Mouse (Mus musculus) left cerebral cortex, postnatal 36 days (tissue): ENCODE measurements around the gene Enthd1. TPM values are rescaled to one million over a fixed set of nuclear protein-coding genes. Genes with fewer than 3 reads are reported as not detected.
"Not testable (repeated sequence)": the region's sequence is repeated elsewhere in the genome, so short reads cannot be mapped to it uniquely, and the experiment has no call there.

Source experiments
- DNase-seq, 2 experiments: peaks; one replicate each; pipeline ENCODE4 v3.0.0; 2021 to 2022; ENCODE audit warnings: low spot score in 2 of 2, mixed read lengths in 1 of 2
- intact Hi-C: fragments of 180-260 bp; cut with DNase I; formaldehyde crosslinking; loops from one replicate; pipeline ENCODE4 v1.15.1; 2025
- total RNA-seq, 2 experiments: library from RNA; stranded (reverse); gene quantifications; 2 replicates each; pipeline ENCODE4 v1.2.3; 2021

The Enthd1 gene
- total RNA-seq, 2 experiments from 2014 or later = not detected

DNA sequence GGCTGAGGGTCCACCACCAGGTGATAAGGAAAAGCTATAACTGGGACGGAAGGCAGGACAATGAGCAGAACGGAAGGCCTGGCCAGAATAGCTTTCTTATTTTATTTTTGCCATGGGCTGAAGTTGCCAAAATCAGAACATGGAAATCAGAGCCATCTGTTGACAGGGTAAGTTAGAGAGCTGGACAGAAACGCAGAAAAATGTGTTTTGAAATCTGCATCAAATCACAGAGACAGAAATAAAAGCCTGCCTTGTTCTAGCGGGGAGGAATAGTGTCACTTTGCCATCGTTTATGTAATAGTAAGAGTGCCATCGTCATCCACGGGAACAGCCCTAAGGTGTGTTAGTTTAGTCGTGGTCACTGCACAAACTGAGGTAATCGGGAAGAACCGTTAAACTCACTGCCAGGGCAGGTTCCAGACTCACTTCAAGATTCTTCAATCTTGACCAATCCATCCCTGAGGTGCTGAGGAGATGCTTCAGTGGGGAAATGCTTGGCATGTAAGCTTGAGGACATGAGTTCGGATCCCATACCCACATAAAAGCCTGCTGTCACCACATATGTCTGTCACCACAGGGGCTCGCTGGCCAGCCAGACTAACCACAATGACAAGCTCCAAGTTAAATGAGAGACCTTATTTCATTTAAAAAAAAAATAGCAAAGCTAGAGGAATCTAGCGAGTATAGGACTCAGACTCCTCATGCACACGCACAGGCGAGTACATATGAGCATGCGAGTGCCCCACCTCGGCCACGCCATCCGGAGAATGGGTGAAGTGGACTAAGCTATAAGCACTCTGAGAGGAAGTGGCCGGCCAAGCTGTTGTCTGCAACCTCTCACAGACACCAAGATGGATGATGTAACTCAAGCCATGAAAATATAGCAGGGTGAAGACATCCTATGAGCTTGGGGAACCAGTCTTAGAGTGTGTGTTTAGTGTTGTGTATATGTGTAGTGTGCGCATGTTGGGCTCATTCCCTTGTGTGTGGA is 63.6 kb downstream of the Enthd1 start:
- no peak for DNase-seq

DNA sequence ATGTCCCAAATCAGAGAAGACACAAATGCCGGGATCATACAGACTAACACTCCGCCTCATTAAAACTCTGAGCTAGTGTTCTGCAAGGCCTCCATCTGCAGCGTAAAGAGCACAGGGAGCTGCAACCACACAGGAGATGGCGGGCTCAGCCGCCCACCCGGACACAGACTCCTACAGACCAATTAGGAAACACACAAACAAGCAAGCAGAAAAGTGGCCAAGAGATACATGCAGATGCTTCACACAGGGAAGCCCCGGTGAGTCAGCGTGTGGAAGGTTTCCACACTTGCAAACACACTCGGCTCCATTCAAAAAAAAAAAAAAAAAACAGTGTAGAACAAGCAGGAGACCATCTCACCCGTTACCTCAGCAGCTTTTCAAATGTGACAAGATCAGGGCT is 64.5 kb downstream of the Enthd1 start:
- DNase-seq = peak; percentile 45 to 53
- intact Hi-C loops = loop anchor here (5.0 kb wide), 1 partner anchor 132 kb away; no protein-coding TSS in a partner anchor

More for the DNA sequence above, 63.6 kb downstream of the Enthd1 start:
- intact Hi-C loops = loop anchor here (5.0 kb wide), 1 partner anchor 131 kb away; no protein-coding TSS in a partner anchor

DNA sequence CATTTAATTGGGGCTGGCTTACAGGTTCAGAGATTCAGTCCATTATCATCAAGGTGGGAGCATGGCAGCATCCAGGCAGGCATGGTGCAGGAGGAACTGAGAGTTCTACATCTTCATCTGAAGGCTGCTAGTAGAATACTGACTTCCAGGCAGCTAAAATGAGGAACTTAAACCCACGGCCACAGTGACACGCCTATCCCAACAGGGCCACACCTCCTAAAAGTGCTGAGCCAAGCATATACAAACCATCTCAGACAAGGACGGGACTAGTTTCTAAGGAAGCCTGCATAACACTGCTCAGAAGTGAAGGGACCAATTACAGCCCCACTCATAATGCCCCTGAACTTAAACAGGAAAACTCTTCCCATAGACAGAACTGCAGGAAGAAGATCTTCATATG is 67.2 kb downstream of the Enthd1 start:
- intact Hi-C loops, DNase-seq: not testable (repeated sequence)

DNA sequence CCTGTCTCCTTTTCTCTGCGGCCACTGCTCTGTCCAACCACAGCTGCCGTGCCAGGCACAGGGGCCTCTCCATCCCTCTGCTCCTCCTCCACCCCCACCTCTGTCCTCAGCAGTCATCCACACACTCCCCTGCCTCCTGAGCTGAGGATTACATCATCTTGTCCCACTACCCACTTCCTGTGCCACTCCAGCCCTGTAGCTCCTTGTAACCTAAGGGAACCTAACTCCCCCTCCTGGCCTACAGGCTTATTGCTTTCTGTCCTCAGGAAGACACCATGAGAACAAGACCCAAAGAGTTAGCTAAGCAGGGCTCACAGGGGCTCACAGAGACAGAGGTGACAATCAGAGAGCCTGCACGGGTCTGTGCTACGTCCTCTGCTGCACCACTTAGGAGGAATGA is 73.5 kb downstream of the Enthd1 start:
- no peak for DNase-seq
- intact Hi-C loops = no loop called here

DNA sequence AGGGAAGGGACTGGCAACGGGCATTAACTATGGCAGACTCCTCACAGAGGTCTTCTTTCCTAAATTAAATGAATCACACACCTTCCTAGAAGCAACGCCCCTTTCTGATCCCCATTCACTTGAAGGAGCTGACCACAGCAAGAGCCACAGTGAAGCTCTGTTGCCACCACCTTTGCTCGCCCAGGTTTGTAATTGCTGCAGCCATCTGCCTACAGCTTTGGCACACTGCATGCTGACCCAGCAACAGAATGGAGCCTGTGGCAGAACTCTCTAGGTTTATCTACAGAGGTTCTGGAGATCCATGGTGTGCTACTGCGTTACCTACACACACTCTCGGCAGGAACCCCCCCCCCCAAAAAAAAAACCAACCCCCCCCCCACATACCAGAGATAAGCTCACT is 74.8 kb downstream of the Enthd1 start:
- DNase-seq = no peak
- intact Hi-C loops = no loop called here

DNA sequence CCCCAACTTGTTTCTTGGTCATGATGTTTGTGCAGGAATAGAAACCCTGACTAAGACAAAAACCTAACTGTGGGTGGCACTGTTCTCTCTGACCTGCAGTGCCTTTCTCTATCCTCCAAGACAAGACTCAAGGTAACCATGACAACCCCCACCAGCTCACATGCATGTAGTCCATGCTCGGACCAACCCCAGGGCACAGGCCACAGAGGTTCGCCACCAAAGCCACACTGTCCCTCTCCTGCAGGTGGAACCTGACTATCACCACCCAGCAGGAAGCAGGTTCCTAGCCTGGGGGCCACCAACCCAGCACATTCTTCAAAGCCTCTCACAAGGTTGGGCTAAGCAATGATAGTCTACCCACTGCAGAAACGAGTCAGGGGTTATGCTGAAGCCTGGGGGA is 76.3 kb downstream of the Enthd1 start:
- DNase-seq = no peak
- intact Hi-C loops = no loop called here

DNA sequence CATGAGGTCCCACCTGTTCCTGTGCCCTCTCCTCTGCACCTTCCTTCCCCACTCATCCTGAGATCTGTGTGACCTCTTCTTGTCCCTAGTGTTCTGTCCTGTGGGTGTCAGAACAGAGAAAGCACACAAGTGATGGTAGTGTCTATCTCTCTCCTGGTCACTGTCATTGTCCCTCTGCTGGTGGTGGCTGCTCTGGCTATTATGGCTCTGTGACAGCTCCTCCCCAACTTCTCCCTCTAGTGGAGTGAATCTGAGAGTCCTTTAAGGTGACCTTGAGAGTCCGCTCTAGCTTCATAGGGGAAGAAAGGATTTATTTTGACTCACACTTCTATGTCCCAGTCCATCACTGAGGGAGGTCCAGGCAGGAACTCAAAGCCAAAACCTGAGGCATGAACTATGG is 79.4 kb downstream of the Enthd1 start:
- DNase-seq = no peak
- intact Hi-C loops = no loop called here

DNA sequence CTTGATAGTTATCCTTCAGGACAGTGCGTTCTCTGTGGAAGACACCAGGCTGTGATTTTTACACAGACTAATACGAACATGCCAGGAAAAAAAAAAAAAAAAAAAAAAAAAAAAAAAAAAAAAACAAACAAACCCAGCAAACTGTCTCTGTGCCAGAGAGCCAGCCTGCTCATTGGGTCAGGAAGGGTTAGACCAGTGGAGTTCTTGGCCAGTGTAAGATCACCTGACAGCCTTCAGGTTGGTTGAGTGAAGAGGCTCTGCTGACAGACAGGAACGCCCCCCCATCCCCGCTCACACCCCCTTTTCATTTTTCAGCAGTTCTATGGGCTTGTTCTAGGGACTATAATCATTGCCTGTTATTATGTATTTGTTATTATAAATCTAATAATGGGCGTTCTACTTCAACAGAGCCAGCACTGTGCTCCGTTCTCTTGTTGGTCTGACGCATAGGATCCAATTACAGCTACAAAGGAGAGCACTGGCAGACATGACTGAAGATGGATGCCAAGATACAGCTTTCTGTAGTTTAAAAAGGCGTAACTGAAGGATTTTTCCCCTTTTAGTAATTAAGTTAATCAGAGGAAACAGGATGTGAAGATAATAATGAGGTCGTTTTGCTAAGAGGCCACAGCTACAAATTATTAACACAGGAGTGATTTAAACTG is 81.8 kb downstream of the Enthd1 start:
- intact Hi-C loops = no loop called here
- DNase-seq = no peak

DNA sequence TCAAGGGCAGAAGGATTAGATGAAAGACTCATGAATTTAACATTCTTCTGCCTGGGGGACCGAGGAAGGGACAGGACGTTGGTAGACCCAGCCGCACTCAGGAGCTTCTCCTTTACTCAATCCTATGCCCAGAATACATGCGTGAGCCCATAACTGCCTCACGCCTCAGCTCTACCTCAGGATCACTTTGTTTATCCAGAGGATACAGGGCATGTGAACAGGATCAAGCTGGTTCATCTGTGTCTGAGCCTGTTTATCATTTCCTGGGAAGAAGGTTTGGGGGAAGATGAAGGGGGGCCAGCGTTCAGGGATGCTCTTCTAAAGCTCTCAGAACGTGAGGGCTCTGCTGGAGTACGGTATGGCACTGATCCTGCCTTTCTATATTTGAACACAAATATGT is 82.6 kb downstream of the Enthd1 start:
- DNase-seq = no peak
- intact Hi-C loops = no loop called here

DNA sequence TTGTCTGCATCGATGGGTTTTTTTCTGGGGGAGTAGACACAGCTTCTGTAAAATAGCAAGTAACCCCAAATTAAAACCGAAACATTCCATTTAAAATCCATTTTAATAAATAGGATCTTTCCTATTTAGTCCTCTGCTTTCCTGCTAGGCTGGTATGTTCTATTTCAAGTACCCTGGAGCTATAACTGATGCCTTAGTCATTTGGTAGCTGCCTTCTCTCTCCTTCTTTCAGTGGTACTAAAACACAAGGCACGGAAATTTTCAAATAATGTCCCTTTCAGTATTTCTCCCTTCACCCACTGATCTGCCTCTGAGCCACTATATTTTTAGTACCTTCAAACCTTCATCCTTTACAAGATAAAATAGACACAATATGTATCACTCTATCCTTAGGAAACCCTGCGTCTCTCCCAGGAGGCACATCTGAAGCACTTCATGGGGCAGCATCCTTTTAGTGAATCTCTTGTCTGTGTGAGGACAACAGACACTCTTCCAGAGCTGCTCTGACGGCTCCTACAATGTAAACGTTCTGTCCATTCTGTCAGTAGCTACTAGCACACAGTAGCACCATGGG is 90.4 kb downstream of the Enthd1 start:
- no peak for DNase-seq

DNA sequence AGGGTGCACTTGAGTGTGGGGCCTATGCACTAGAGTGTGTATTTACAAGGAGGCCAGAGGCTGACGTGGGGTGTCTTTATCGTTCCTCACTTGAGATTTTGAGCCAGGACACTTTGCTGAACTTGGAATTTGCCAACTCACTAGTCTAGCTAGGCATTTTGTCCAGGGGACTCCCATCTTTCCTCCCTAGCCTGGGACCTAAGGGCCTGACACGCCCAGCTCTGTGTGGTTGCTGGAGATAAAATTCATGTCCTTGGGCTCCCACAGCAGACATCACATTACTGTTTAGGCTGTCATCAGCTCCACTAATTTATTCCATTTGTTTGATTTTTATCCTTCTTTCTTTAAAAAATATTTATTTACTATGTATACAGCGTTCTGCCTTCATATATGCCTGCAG is 97.1 kb downstream of the Enthd1 start:
- intact Hi-C loops = no loop called here
- DNase-seq = no peak

More for the DNA sequence above, 90.4 kb downstream of the Enthd1 start:
- intact Hi-C loops = no loop called here

DNA sequence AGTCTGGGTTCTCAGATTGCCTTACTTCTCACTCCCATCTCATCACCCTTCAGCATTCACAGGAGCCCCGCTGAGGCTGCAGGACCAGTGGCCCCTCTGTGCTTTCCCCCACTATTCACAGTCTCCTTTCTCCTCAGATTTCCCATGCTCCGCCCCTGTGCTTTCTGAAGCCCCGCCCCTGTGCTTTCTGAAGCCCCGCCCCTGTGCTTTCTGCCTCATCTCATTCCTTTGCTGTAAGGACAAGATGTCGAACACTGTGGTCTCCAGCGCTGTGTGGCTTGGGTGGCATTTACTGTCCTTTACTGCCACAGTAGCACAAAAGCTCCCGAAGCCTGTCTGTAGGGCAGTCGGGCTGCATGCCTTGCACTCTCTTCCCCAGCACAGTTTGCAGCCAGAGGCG is 102.8 kb downstream of the Enthd1 start:
- intact Hi-C loops = no loop called here
- no peak for DNase-seq

DNA sequence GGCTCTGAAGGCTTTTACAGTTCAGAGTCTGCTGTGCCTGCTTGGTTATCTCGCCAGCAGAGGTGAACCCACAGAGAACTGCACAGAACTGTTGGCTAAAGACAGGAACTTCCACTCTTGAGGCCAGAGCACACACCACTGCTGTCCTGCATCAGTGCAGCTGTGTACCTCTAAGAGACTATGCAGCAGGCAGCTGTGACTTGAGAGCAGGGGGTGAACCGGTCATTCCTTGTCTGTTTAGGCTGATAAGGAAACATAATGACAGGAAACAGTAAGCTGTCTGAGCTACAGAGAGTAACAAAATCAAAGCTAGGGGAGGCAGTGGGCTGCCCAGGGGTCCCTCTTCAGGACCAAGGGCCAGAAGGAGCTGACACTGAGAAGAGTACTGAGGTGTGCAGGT is 103.5 kb downstream of the Enthd1 start:
- no peak for DNase-seq
- intact Hi-C loops = no loop called here

DNA sequence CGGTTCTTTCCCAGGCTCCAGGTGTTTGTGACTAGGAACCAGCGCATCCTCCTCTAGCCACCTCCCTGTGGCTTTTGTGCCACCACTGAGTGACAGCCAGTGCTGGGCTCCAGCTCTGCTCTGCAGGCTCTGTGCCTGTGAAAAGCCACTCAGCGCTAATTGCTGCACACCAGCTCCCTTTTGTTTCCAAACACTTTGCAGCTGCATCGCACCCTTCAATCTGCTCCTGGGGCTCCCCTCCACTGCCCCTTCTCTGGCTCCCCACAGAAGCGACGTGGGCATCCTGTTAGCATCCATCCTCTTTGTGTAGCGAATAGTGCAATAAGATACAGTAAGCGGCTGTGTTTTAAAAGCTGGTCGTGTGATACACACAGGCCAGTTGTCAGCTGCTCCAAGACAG is 104.9 kb downstream of the Enthd1 start:
- DNase-seq = no peak
- intact Hi-C loops = no loop called here

DNA sequence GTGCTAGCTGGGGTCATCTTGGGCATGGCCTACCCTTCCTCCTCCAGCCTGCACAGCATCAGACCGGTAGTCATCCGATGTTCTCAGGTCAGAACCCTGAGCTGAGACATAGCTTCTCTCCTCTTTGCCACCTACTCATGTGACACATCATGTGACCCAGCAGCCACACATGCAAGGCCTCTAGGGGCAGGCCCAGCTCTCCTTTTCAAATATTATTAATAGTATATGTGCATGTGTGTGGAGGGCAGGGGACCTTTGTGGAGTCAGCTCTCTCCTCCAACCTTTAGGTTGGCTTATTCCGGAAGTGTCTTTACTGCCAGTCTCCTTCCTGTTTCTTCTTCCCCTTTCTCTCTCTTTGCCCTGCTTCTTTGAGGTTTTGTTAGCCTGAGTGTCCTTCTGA is 107.0 kb downstream of the Enthd1 start:
- intact Hi-C loops = no loop called here
- no peak for DNase-seq

DNA sequence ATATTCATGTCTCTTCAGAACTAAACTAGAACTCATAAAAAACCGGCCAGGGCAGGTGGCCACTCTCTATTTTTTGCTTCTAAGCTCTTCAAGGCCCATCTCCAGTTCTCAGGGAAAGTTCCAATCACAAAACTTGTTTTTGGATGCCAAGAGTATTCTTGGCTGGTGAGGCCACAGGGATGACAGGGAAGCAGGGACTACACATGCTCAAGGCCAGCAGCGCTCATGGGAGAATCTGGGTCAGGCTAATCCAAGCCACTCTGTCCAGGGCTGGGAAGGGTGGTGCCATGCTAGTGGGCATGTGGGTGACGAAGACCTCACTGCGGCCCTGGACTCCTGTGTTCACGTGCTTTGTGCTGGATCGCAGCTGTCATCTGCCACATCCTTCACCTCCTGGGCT is 110.5 kb downstream of the Enthd1 start:
- intact Hi-C loops = no loop called here
- no peak for DNase-seq

DNA sequence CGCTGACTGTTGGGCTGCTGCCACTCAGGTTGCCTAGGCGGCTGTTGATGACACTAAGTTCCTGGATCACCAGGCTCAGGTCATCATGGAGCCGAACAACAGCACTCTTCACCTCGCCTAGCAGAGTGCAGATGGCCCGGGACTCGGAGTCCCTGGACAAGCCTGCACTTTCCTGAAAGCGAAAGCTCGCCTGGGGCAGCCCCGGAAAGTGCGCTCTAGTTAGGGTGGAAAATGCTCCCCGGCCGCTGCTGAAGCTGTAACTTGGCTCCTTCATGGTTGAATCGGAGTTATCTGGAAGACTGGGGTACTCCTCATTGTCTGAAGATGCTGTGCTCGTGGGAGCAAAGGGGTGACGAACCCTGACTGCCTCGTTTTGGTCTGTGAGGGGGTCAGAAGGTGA is 112.5 kb downstream of the Enthd1 start:
- intact Hi-C loops = no loop called here
- no peak for DNase-seq

DNA sequence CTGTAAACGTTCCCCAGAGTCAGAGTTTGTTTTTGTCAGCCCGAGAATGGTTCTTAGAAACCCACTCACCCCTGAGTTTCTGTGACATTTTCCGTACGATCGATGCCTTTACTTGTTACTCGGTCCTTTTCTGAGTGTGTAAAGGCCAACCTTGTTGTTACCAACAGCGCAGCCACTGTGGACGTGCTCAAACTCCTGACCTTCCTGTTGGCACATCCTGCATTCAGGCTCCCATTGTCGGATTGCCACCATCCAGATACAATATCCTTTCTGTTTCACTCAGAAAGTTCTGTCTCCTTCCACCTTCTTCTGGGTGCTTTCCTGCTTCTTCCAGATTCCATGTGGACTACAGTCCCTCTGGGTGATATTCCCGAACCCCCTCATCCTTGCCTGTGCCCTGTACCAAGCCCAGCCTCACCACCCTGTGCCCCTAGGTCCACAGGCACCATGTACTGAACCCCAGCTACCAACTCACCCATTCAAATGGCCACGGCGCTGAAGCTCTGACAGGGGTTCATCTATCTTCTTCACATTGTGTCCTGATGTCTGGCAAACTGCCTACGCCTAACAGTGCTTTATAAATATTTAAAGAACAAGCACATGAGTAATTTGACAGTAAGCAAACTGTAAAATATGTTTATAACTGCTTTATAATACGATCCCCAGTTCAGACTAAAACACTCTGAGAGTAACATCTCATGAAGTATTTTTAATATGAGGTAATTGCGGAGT is 118.8 kb downstream of the Enthd1 start:
- DNase-seq = no peak
- intact Hi-C loops = no loop called here

DNA sequence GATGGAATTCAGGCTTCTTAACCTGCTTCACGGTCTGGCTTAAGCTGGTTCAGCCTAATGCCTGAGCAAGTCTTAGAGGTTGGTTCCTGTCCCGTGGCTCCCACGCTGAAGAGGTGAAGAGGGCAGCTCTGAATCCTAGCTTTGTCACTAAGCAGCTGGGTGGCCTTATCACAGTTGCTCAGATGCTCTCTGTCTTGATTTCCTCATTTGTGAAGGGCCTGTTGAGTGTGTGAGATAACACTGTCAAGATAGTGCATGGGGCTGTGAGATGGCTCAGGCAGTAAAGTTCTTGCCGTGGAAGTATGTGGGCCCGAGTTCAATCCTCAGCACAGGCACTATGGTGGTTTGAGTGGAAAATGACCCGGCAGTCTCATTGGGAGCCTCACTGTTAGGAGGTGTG is 124.8 kb downstream of the Enthd1 start:
- intact Hi-C loops = no loop called here

DNA sequence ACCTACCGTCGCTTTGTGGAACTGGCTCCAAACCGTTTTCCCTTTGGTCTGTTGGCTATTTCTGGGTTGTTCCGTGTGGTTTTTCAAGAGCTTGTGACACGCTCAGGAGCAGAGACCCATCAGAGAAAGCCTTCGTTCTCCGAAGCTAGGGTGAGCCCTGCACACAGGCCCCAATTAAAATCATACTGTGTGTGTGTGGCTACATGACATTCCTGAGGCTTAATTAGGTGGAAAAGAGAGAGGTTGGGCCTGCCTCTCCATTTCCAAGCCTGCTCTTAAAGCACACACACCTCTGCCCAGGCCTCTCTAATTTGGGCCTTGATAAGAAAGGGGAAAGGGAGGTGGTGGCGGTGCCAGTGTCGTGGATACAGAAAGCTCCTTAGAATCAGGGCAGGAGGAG is 126.5 kb downstream of the Enthd1 start:
- intact Hi-C loops = no loop called here

More for the DNA sequence above, 124.8 kb downstream of the Enthd1 start:
- DNase-seq = no peak

More for the DNA sequence above, 126.5 kb downstream of the Enthd1 start:
- no peak for DNase-seq
